Mouse (Mus musculus) lung, adult 2 months (tissue): Measurements from ENCODE around the gene Gm21477.
"Not testable (repeated sequence)": the region's sequence is repeated elsewhere in the genome, so short reads cannot be mapped to it uniquely, and the experiment has no call there.

Experiments used
- CTCF ChIP-seq: fragments of 200-500 bp; IDR thresholded peaks from 2 replicates; pipeline ENCODE4 v1.5.1; 2011; ENCODE audit warnings: mild to moderate bottlenecking, low read length, control low read depth; ENCODE audit not compliant: insufficient read depth
- POLR2A ChIP-seq: fragments of 200-500 bp; IDR thresholded peaks from 2 replicates; pipeline ENCODE4 v1.6.1; 2011; ENCODE audit warnings: low read depth, mild to moderate bottlenecking, control low read depth, low read length, borderline replicate concordance; ENCODE audit errors: extremely low read depth

- not testable (repeated sequence) for TF ChIP-seq CTCF, POLR2A
Measured at GRCm38 (mm10) chrY:87116521-87116920, at the start of gene Gm21477.
